Mouse (Mus musculus): ENCODE measurements around the gene Satb1. TPM values are rescaled to one million over a fixed set of nuclear protein-coding genes. Genes with fewer than 3 reads are reported as not detected.

Satb1 gene
- polyA plus RNA-seq, 1 experiment from 2014 or later, result 34.2 TPM

DNA sequence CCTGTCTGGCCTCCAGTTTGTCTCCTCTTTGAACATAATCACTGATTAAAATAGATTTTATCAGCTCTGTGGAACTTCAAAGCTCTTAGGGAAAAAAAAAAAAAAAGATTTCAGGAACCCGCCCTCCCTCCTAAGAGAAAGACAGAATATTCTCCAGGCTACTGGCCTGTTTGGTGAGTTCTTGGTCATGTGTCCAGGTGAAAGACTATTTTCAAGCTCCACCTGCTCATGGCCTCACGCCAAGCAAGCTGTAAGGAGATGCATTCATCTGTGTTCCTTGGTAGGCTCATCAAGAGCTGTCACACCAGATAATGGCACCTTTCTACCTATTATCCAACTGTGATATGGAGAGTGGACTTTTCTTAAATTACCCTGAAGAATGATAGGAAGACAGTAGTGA lies 54.1 kb downstream of the Satb1 start:
- Histone ChIP-seq H3K4me1 (ENCODE audit: control insufficient read depth, insufficient read depth, low read length) (0 out of 2 replicates have a peak, but pooled peaks cover 6% of the 10 kb centered on the region), H3K36me3 (ENCODE audit: control insufficient read depth, insufficient read depth, low read length) (peaks cover 17% of the 10 kb centered on the region), H3K4me3 (replicated peaks; ENCODE audit: low read depth, low read length) (no peak overlapping the region), H3K9ac (replicated peaks; ENCODE audit: low read length) (no peak overlapping the region), H3K4me2 (ENCODE audit: low read length) (no peak overlapping the region), H3K27ac (replicated peaks; ENCODE audit: low read depth, low read length) (no peak overlapping the region), H3K27me3 (ENCODE audit: control insufficient read depth, insufficient read depth, low read length) (no peaks in the 10 kb centered on the region), H3K9me3 (ENCODE audit: control insufficient read depth, low read length) (no peaks in the 10 kb centered on the region)
- DNase-seq (no peak), ATAC-seq (ENCODE audit: low FRiP score, low TSS enrichment) (no peak)
- 73% methylated on average over 2 of the region's 2 CpGs for WGBS

GRCm38 (mm10) chr17:51777813-51778212 lies 55.3 kb downstream of the Satb1 start:
- peak; percentile 78 for DNase-seq
- H3K9me3 ChIP-seq (ENCODE audit: control insufficient read depth, low read length), result no peaks in the 10 kb centered on the region
- 0 out of 2 replicates have a peak, but pooled peaks cover 6% of the 10 kb centered on the region for H3K4me1 ChIP-seq (ENCODE audit: control insufficient read depth, insufficient read depth, low read length)
- H3K4me2 ChIP-seq (ENCODE audit: low read length), result no peak overlapping the region
- no peaks in the 10 kb centered on the region for H3K27me3 ChIP-seq (ENCODE audit: control insufficient read depth, insufficient read depth, low read length)
- ATAC-seq (ENCODE audit: low FRiP score, low TSS enrichment), result no peak
- no peak overlapping the region for H3K27ac ChIP-seq (replicated peaks; ENCODE audit: low read depth, low read length)
- no peak overlapping the region for H3K9ac ChIP-seq (replicated peaks; ENCODE audit: low read length)
- 89% methylated on average over 1 of the region's 1 CpGs for WGBS
- H3K36me3 ChIP-seq (ENCODE audit: control insufficient read depth, insufficient read depth, low read length), result peaks cover 19% of the 10 kb centered on the region
- no peak overlapping the region for H3K4me3 ChIP-seq (replicated peaks; ENCODE audit: low read depth, low read length)

GRCm38 (mm10) chr17:51775070-51775881 lies 57.8 kb downstream of the Satb1 start:
- H3K4me2 ChIP-seq (ENCODE audit: low read length), result no peak overlapping the region
- DNase-seq (peak; percentile 53), ATAC-seq (ENCODE audit: low FRiP score, low TSS enrichment) (peak; percentile 79; the same call in 1 of the 2 replicates)
- H3K4me3 ChIP-seq (replicated peaks; ENCODE audit: low read depth, low read length), result no peak overlapping the region
- WGBS, result 52% methylated on average over 18 of the region's 18 CpGs
- H3K9me3 ChIP-seq (ENCODE audit: control insufficient read depth, low read length), result no peaks in the 10 kb centered on the region
- H3K36me3 ChIP-seq (ENCODE audit: control insufficient read depth, insufficient read depth, low read length), result peaks cover 10% of the 10 kb centered on the region
- 0 out of 2 replicates have a peak overlapping the region, but pooled peaks have one; percentile 26 for H3K27ac ChIP-seq (replicated peaks; ENCODE audit: low read depth, low read length)
- no peaks in the 10 kb centered on the region for H3K27me3 ChIP-seq (ENCODE audit: control insufficient read depth, insufficient read depth, low read length)
- no peak overlapping the region for H3K9ac ChIP-seq (replicated peaks; ENCODE audit: low read length)
- H3K4me1 ChIP-seq (ENCODE audit: control insufficient read depth, insufficient read depth, low read length), result 0 out of 2 replicates have a peak, but pooled peaks cover 6% of the 10 kb centered on the region

DNA sequence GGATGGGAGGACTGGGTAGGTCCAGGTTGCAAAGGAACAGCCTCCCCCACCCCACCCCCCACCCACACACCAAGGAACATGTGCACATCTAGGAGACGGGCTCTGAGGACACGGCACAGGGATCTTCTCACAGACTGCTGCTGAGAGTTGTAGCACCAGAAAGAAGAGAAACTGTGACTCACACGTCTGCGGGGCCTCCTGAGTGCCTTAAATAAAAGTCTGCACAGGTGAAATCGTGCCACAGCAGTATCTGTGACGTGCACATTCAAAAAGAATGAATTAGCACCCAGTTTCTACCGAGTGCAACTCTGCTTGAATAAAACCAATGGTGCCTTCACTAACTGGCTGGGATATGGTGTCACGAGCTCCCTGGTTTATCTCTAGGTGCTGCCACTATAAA lies 69.5 kb downstream of the Satb1 start:
- ATAC-seq (ENCODE audit: low FRiP score, low TSS enrichment) (no peak), DNase-seq (no peak)

DNA sequence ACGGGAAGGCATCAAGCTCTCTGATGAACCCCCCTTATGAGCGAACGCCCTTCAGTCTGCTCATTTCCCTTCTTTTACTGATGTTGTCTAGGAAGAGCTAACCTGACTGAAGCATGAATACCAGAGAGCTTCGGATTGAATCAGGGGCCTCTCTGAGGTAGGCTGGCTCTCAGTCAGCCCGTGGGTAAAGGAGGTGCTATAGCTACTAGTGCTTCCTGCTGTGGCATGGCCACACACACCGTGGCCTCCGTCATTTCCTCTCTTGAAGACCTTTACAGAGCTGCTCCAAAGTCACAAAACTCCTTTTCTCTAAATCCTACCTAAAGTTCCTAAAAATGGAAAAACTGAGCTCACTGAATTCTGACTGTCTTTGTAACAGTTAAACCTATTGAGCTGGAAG lies 70.6 kb downstream of the Satb1 start:
- Histone ChIP-seq H3K9ac (replicated peaks; ENCODE audit: low read length) (no peak overlapping the region), H3K9me3 (ENCODE audit: control insufficient read depth, low read length) (no peaks in the 10 kb centered on the region), H3K27me3 (ENCODE audit: control insufficient read depth, insufficient read depth, low read length) (no peaks in the 10 kb centered on the region), H3K36me3 (ENCODE audit: control insufficient read depth, insufficient read depth, low read length) (peaks cover 18% of the 10 kb centered on the region), H3K4me1 (ENCODE audit: control insufficient read depth, insufficient read depth, low read length) (peaks cover 3% of the 10 kb centered on the region; the same call in 1 of the 2 replicates), H3K4me3 (replicated peaks; ENCODE audit: low read depth, low read length) (no peak overlapping the region), H3K27ac (replicated peaks; ENCODE audit: low read depth, low read length) (no peak overlapping the region), H3K4me2 (ENCODE audit: low read length) (no peak overlapping the region)
- ATAC-seq (ENCODE audit: low FRiP score, low TSS enrichment), result no peak
- DNase-seq, result no peak
- WGBS, result 84% methylated on average over 7 of the region's 7 CpGs

More for the DNA sequence above, 69.5 kb downstream of the Satb1 start:
- H3K4me2 ChIP-seq (ENCODE audit: low read length), result no peak overlapping the region
- no peak overlapping the region for H3K4me3 ChIP-seq (replicated peaks; ENCODE audit: low read depth, low read length)
- no peaks in the 10 kb centered on the region for H3K27me3 ChIP-seq (ENCODE audit: control insufficient read depth, insufficient read depth, low read length)
- no peak overlapping the region for H3K9ac ChIP-seq (replicated peaks; ENCODE audit: low read length)
- no peaks in the 10 kb centered on the region for H3K9me3 ChIP-seq (ENCODE audit: control insufficient read depth, low read length)
- 92% methylated on average over 8 of the region's 8 CpGs for WGBS
- no peak overlapping the region for H3K27ac ChIP-seq (replicated peaks; ENCODE audit: low read depth, low read length)
- H3K36me3 ChIP-seq (ENCODE audit: control insufficient read depth, insufficient read depth, low read length), result peaks cover 19% of the 10 kb centered on the region
- H3K4me1 ChIP-seq (ENCODE audit: control insufficient read depth, insufficient read depth, low read length), result peaks cover 3% of the 10 kb centered on the region; the same call in 1 of the 2 replicates

- ATAC-seq (ENCODE audit: low FRiP score, low TSS enrichment), result peak; percentile 70; the same call in 1 of the 2 replicates
- Histone ChIP-seq H3K36me3 (ENCODE audit: control insufficient read depth, insufficient read depth, low read length) (peaks cover 11% of the 10 kb centered on the region; the same call in 1 of the 2 replicates), H3K27ac (replicated peaks; ENCODE audit: low read depth, low read length) (peak overlapping the region; percentile 53), H3K9ac (replicated peaks; ENCODE audit: low read length) (no peak overlapping the region), H3K4me1 (ENCODE audit: control insufficient read depth, insufficient read depth, low read length) (peaks cover 3% of the 10 kb centered on the region; the same call in 1 of the 2 replicates), H3K27me3 (ENCODE audit: control insufficient read depth, insufficient read depth, low read length) (no peaks in the 10 kb centered on the region), H3K4me3 (replicated peaks; ENCODE audit: low read depth, low read length) (no peak overlapping the region), H3K9me3 (ENCODE audit: control insufficient read depth, low read length) (no peaks in the 10 kb centered on the region), H3K4me2 (ENCODE audit: low read length) (peak overlapping the region; percentile 47)
- DNase-seq, result peak; percentile 41
- WGBS, result 68% methylated on average over 17 of the region's 17 CpGs
Measured at GRCm38 (mm10) chr17:51760997-51761655, 72.0 kb downstream of the Satb1 start.

DNA sequence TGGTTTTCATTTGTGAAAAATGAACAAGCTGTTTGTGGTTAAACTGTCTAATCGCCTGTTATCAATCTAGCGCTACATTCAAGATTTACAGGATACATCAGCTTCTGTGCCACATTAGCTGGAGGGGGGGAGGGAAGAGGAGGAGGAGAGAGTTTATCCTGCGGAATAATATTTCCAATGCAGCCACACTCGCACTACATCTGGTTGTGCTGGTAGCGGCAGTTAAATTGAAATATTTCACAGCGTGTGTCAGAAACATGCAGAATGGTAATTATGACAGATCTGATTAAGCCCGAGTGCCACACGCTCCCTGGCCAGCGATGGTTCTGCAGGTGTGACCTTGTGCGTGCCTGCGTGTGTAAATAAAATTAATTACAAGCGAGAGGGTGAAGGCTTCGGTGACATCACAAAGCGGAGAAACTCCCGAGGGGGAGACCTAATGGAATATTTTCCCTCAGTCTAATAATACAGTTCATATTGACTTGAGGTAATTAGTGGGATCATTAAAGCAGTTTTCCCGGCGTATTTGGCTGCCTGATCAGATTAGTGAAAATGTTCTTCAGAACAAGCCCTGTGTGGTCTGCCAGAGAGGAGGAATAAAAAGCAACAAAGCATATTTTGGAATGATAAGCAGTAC lies 72.7 kb downstream of the Satb1 start:
- no peaks in the 10 kb centered on the region for H3K9me3 ChIP-seq (ENCODE audit: control insufficient read depth, low read length)
- peak overlapping the region; percentile 47 for H3K4me2 ChIP-seq (ENCODE audit: low read length)
- peak overlapping the region; percentile 22; the same call in 1 of the 2 replicates for H3K4me3 ChIP-seq (replicated peaks; ENCODE audit: low read depth, low read length)
- peaks cover 3% of the 10 kb centered on the region; the same call in 1 of the 2 replicates for H3K4me1 ChIP-seq (ENCODE audit: control insufficient read depth, insufficient read depth, low read length)
- peak overlapping the region; percentile 53; the same call in 1 of the 2 replicates for H3K27ac ChIP-seq (replicated peaks; ENCODE audit: low read depth, low read length)
- peaks cover 8% of the 10 kb centered on the region; the same call in 1 of the 2 replicates for H3K36me3 ChIP-seq (ENCODE audit: control insufficient read depth, insufficient read depth, low read length)
- WGBS, result 41% methylated on average over 17 of the region's 17 CpGs
- DNase-seq (peak; percentile 72), ATAC-seq (ENCODE audit: low FRiP score, low TSS enrichment) (peak; percentile 79)
- H3K9ac ChIP-seq (replicated peaks; ENCODE audit: low read length), result 0 out of 2 replicates have a peak overlapping the region, but pooled peaks have one; percentile 17
- no peaks in the 10 kb centered on the region for H3K27me3 ChIP-seq (ENCODE audit: control insufficient read depth, insufficient read depth, low read length)

- peaks cover 6% of the 10 kb centered on the region; the same call in 1 of the 2 replicates for H3K36me3 ChIP-seq (ENCODE audit: control insufficient read depth, insufficient read depth, low read length)
- H3K27ac ChIP-seq (replicated peaks; ENCODE audit: low read depth, low read length), result no peak overlapping the region
Measured at GRCm38 (mm10) chr17:51759509-51759908, 73.6 kb downstream of the Satb1 start.

More at GRCm38 (mm10) chr17:51759509-51759908, 73.6 kb downstream of the Satb1 start:
- H3K9me3 ChIP-seq (ENCODE audit: control insufficient read depth, low read length), result no peaks in the 10 kb centered on the region
- H3K4me3 ChIP-seq (replicated peaks; ENCODE audit: low read depth, low read length), result no peak overlapping the region
- H3K4me2 ChIP-seq (ENCODE audit: low read length), result no peak overlapping the region
- H3K9ac ChIP-seq (replicated peaks; ENCODE audit: low read length), result no peak overlapping the region
- no peaks in the 10 kb centered on the region for H3K27me3 ChIP-seq (ENCODE audit: control insufficient read depth, insufficient read depth, low read length)
- WGBS, result 92% methylated on average over 4 of the region's 4 CpGs
- peaks cover 3% of the 10 kb centered on the region; the same call in 1 of the 2 replicates for H3K4me1 ChIP-seq (ENCODE audit: control insufficient read depth, insufficient read depth, low read length)
- no peak for ATAC-seq (ENCODE audit: low FRiP score, low TSS enrichment)
- no peak for DNase-seq
